Mouse (Mus musculus) 416B (cell line): ENCODE results near the gene Rapgef4.

Experiments
- DNase-seq: peaks from one replicate; pipeline ENCODE4 v3.0.0; 2011; ENCODE audit warnings: low read depth

The Rapgef4 gene

GRCm38 (mm10) chr2:71985730-71986129 lies 4.7 kb downstream of the Rapgef4 start:
- no peak for DNase-seq

GRCm38 (mm10) chr2:71986276-71986848 lies 5.3 kb downstream of the Rapgef4 start:
- no peak for DNase-seq

GRCm38 (mm10) chr2:71988572-71988971 lies 7.5 kb downstream of the Rapgef4 start:
- no peak for DNase-seq

- no peak for DNase-seq
Measured at GRCm38 (mm10) chr2:71992129-71992528, 11.1 kb downstream of the Rapgef4 start.

GRCm38 (mm10) chr2:71993729-71994423 lies 12.8 kb downstream of the Rapgef4 start:
- no peak for DNase-seq

- DNase-seq, result no peak
Measured at GRCm38 (mm10) chr2:71998531-71998930, 17.5 kb downstream of the Rapgef4 start.

- DNase-seq, result no peak
Measured at GRCm38 (mm10) chr2:72000102-72000501, 19.1 kb downstream of the Rapgef4 start.

GRCm38 (mm10) chr2:72002843-72003370 lies 21.9 kb downstream of the Rapgef4 start:
- DNase-seq, result peak; percentile 18

GRCm38 (mm10) chr2:72003756-72004525 lies 22.9 kb downstream of the Rapgef4 start:
- no peak for DNase-seq

GRCm38 (mm10) chr2:72005051-72005450 lies 24.0 kb downstream of the Rapgef4 start:
- no peak for DNase-seq

- no peak for DNase-seq
Measured at GRCm38 (mm10) chr2:72009446-72010218, 28.6 kb downstream of the Rapgef4 start.

GRCm38 (mm10) chr2:72015366-72015765 lies 34.3 kb downstream of the Rapgef4 start:
- DNase-seq, result no peak

GRCm38 (mm10) chr2:72016013-72016412 lies 35.0 kb downstream of the Rapgef4 start:
- DNase-seq, result peak; percentile 26

- DNase-seq, result no peak
Measured at GRCm38 (mm10) chr2:72017168-72017567, 36.1 kb downstream of the Rapgef4 start.

GRCm38 (mm10) chr2:72018736-72019135 lies 37.7 kb downstream of the Rapgef4 start:
- DNase-seq, result no peak

GRCm38 (mm10) chr2:72020755-72021154 lies 39.7 kb downstream of the Rapgef4 start:
- DNase-seq, result no peak

GRCm38 (mm10) chr2:72021440-72021839 lies 40.4 kb downstream of the Rapgef4 start:
- DNase-seq, result no peak

GRCm38 (mm10) chr2:72021845-72022244 lies 40.8 kb downstream of the Rapgef4 start:
- peak; percentile 75 for DNase-seq

GRCm38 (mm10) chr2:72023791-72024190 lies 42.8 kb downstream of the Rapgef4 start:
- DNase-seq, result peak; percentile 8

- DNase-seq, result no peak
Measured at GRCm38 (mm10) chr2:72025660-72026059, 44.6 kb downstream of the Rapgef4 start.

GRCm38 (mm10) chr2:72026506-72026905 lies 45.5 kb downstream of the Rapgef4 start:
- peak; percentile 90 for DNase-seq

- no peak for DNase-seq
Measured at GRCm38 (mm10) chr2:72029081-72029480, 48.0 kb downstream of the Rapgef4 start.
